Mouse (Mus musculus) lung, adult 18-20 months (tissue): ENCODE results near the gene St3gal3.

ENCODE experiments used
- DNase-seq, 2 experiments: peaks; one replicate each; pipeline ENCODE4 v3.0.0; 2022; ENCODE audit warnings: mixed read lengths in 2 of 2

St3gal3 gene

DNA sequence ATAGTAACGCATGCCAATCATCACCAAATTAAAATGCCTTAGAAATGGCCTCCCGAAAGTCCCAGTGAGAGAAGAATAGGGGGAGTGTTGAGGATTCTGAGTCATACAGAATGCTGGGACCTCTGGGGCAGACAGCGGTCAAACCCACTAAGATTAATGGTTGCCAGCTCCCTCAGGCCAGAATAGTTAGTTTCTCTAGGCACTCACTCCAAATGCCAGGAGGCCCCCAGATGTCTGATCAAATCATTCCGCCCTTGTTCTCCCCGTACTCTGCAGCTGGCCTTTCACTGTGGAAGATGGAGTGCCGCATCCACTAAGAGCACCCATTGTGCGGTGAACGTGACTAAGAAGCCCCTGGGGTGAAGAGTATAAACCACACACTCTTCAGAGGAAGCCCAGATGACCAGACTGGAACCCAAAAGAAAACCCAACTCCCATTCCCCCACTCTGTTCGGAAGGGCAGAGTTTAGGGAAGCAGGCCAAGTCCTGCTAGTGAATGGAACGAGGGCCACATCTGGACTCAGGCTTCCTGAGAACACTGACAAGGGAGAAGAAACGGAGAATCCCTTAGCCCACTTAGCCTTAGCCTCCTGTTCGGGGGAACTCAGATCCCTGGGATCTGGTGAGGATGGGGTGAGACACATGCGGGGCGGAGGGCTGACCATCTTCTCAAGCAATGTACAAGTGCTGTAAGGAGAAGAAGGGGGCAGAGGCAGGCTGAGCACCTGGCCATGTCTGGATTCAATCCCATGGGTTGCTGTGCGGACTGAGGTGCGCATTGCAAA lies 117.5 kb downstream of the St3gal3 start:
- no peak for DNase-seq

DNA sequence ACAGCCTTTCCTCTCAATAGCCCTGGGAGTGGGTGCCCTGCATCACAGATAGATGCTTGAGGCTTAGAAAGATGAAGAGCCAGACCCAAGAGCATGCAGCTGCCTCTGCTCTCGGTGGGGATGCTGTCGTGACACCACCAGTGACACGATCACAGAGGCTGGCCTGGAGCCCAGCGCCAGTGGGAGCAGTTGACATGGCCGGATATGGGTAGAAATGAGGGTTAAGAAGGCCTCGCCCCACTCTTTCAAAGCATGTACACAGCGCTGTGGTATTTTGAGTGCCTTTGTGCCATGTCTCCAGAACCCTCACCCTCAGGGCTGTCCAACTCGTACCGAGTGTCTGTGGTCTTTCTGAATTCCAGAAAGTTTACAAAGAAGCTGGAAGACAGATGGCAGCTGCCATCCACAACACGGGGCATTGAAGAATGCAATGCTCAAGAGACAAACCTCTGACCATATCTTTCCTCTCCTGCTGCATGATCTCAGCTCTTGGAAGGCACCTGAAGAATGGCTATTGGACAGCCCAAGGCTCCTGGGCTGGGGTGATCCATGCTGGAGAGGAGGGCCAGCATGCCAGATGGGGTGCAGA lies 118.3 kb downstream of the St3gal3 start:
- DNase-seq, result peak in 1 of 2 experiments; percentile 34

DNA sequence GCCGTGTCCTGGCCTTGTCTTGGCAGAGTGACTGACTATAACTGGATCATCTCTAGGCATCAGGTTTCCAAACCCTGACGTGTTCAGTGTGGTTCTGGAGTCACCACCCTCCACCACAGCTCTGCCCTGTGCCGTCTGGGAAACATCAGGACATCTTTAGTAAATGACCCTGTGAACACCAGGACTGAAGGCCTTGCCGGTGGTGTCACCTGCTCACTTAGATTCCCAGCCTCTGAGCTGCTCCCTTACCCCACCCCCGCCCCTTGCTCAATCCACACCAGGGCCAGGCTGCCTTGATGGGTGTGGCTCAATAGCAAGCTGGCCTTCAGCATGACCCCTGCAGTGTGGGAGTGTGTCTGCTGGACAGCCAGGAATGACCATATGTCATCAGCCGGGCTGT lies 119.1 kb downstream of the St3gal3 start:
- peak in 1 of 2 experiments; percentile 43 for DNase-seq

DNA sequence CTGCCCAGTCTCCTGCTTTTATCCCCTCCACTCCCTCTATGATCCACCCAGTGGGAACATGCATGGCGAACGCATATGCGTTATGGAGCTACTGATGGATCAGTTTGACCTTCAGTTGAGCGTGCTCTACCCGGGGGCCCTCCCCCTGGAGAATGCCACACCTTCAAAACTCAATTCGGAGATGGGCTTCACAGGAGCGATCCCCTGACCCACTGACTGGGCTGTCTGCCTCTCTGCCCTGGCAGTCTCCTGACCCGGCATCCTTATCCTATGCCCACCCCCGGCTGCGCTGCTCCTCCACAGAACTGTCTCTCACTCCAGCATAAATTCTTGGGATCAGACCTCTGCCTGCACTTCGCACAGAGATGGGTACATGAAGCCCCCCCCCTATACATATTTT lies 119.6 kb downstream of the St3gal3 start:
- DNase-seq, result no peak

DNA sequence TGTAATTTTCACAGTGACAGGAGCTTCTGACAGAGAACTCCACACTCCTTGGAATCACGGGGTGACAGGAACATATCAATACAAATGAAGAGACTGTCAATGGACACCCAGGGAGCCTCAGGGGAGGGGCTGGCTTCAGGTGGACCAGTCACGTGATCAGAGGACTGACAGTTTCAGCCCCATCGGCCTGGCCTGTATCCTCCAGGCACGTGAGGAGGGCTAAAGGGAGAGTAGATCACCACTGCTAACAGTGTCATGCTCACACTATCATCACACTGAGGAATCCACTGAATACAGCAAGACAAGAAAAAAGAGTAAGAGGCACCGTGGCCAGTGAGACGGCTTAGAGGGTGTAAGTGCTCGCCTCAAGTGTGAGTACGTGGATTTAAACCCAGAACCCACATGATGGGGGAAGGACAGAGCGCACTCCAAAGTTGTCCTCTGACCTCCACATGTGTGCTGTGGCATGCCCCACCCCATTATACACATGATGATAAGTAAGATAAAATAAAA lies 124.0 kb downstream of the St3gal3 start:
- DNase-seq, result no peak

DNA sequence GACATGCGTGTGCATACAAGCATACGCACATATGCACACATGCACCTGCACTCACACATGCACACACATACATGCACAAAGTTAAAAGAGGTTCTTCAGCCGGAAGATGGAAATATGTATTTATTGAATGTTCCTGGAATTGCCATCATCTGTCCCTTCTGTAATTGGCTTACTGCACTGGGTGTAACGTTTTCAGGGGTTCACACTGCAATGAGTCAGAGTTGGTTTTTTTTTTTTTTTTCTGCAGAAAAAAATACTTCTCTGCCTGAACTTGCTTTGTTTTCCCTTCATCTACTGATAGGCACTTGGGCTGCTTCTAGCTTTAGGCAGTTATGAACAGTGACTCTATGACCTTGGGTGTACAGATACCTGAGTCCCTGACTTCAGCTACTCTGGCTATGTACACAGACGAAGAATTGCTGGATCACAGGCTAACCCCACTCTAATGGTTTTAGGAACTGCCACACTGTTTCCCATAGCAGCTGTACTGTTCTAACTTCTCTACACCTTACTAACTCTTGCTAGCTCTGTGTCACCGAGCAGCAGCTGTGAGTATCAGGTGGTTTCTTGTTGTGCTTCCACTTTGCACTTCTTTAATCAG lies 126.2 kb downstream of the St3gal3 start:
- DNase-seq, result no peak

DNA sequence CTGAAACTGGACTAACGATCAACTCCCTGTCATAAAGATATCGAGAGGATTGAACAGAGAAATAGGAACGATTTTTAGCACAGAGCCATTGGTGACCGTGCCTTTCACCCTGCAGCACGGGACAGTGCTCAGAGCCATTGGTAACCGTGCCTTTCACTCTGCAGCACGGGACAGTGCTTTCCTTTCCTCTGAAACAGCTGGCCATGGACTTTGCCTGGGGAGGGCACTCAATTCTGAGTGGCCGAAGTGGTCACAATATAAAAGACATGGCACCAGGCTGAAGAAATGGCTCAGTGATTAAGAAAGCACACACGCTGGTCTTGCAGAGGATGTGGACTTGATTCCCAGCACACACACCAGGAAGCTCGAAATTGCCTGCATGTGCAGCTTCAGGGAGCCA lies 133.4 kb downstream of the St3gal3 start:
- no peak for DNase-seq

DNA sequence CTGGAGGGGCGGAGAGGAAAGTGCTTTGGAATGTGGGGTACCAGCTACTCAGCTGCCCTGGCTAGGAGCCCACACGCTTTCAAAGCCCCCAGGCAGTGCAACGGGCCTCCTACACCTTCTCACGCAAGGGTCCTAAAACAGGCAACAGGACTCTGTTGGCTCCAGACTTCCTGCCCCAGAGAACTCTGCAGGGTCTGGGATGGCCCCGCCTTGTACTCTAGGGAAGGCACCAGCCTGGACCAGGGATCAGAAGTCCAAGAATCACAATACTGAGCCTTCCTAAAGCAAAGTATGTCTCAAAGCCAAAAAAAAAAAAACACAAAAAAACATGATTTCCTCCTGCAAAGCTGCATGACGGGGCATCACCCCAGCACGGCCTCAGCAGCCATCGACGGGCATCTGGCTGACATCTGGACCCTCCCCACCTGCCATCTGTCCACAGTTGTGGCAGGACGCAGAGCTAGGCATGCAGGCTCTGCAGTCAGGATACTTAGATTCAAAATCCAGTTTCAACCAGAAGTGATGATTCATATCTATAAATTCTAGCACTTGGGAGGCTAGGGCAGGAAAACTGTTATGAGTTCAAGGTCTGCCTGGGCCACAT lies 134.0 kb downstream of the St3gal3 start:
- no peak for DNase-seq

DNA sequence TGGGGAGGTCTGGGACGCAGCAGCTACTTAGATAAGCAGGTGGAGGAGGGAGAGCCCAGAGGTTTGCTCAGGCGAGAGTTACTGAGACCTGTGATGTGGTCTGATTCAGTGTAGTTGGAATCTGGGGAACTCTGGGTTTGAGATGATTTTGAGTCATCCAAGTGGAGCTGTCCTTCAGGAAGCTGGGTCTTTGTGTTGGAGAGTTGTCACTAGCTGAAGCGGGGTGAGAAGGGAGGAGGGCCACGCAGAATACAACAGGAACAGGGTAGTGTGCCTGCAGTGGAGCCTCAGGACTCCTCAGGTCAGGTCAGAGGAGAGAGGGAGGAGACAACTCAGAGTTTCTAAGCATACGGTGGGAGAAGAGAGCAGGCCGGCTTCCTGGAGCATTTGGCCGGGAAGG lies 134.8 kb downstream of the St3gal3 start:
- no peak for DNase-seq

DNA sequence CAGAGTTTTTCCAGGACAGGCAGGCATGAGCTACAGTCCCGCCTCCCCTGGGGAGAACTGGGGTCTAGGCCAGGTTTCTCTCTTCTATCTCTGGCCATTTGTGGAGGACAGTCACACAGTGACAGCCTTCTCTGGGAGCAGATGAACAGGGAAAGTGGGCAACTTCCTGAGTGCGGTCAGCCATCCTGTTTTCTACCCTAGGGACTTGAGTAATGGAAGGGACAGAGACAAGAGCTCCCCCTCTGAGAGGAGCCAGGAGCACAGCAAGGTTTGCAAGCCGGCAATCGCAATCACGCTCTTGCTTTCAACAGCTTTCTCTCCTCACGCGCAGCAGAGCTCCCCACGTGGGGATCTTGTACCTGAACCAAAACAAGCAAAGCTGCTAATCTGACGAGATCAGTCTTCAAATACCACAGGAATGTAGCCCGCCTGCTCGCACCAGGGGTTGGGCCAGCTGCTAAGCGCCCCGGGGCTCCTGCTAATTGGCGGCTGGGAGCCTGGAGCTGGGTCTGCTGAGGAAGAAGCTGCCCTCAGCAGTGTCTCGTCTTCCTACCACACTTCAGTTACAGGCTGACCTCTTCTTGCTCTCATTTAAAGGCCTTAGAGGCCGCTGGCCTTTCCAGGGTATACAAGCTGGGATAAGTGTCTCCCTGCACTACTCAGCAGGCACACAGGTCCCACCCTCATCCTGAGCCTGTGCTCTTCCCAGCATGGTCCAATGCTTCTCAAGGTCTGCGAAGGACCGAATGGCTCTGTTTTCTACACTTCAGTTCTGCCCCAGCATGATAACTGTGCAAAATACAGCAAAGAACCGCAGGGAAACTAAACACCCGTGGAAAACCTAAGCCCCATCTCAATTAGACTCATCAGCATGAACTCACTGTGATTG lies 137.1 kb downstream of the St3gal3 start:
- DNase-seq, result peak; percentile 87 to 93

DNA sequence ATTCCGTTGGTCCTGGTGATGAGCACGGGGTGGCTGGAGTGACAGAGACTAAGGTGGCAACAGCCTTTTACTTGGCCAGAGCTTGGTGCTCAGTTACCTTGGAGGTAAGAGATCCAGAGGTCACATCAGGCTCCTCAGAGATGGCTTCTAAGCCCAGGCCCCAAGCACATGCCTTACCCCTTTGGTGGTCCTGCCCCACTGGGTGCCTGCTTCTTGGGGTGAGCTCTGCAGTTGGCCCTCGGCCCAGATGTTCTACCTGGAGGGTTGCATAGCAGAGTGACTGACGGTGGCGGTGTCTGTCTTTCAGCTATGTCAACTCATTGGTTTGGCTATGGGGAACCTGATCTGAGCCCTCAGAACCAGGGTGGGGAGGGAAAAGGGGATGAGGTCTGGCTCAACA lies 138.0 kb downstream of the St3gal3 start:
- DNase-seq, result no peak

DNA sequence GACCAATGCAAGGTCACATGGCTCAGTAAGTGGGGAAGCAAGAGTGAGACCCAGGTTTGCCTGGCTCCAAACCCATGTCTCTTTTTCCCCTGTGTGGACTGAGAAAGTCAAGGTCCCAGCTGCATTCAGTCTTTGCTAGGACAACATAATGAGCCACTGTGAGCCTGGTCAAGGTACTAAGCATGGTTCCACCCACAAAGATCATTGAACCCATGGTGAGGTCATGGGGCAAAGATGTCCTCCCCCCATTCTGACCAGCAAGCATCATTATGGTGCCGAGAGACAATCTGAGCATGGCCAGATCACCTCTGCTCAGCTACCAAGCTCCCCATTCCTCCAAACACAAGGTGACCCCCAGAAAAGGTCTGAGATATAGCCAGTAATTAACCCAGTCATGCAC lies 139.3 kb downstream of the St3gal3 start:
- DNase-seq, result no peak

DNA sequence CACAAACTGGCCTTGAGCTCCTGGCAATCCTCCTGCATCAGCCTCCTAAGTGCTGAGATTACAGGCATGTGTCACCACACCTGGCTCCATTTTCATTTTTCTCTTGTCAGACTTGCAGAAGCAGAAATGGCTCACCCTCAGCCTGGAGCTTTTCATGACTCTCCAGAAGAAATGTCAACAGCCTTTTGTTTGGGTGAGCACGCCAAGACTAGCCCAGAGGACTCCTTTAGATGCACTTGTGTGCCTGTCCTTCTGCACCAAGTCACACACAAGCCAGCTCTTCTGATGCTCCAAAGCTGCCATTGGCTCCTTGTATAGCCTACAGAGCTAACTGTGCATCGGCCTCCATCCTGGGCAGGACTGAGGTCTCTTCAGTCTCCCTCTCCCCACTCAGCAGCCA lies 141.3 kb downstream of the St3gal3 start:
- peak; percentile 48 to 57 for DNase-seq

DNA sequence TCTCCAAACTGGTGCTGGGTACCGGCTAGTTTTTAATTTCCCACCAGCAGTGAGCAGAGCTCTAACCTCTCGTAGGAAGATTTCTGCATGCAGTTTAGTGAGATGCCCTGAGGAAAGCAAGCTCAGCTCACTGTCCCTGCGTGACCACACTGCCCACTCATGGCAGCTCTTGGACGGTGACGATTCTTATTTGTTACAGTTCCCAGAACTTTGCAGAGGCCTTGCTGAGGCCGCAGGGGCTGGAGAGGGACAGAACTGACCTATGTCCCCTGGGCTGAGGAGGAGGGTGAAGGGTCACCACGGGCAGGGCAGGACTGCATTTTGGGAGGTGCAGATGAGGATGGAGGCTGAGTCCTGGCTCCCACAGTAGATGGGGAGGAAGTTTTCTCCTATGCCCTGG lies 141.8 kb downstream of the St3gal3 start:
- no peak for DNase-seq

DNA sequence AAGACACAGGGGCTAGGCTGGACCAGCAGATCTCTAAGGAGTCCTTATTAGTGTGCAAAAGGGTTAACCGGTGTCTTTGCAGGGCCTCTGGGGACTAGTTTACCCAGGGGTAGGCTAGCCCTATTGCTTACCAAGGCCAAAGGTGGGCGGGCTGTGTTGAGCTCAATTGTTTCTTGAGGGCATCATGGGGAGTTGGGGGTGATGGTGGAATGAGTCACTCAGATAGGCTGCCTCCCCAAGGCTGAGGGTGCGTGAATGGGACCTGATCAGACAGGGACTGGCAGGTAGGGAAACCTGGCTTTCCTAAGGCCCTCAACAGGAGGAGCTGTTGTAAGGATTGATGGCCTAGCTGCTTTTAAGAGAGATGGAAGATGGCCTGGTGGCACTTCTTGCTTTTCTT lies 142.7 kb downstream of the St3gal3 start:
- DNase-seq, result no peak

DNA sequence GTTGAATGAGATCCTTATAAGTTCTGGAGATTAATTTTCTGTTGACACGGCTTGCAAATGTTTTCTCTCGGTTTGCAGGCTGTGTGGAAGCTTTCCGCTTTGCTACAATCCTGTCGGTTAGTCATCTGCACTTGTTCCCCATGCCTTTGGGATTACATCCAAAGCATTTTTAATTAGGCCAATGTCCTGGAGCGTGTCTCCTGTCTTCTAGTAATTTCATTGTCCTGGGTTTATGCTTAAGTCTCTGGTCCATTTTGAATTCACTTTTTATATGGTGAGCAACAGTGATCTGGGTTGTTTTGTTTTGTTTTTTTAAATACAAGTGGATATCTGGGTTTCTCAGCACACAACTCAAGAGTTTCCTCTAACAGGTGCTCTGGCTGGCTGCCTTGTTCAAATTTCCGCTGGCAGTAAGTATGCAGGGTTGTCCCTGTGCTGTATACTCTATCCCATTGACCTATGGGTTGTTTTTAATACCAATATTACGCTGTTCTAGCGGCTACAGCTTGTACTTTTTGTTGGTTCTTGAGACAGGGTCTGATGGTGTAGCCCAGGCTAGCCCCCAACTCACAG lies 143.6 kb downstream of the St3gal3 start:
- DNase-seq, result peak in 1 of 2 experiments; percentile 41

DNA sequence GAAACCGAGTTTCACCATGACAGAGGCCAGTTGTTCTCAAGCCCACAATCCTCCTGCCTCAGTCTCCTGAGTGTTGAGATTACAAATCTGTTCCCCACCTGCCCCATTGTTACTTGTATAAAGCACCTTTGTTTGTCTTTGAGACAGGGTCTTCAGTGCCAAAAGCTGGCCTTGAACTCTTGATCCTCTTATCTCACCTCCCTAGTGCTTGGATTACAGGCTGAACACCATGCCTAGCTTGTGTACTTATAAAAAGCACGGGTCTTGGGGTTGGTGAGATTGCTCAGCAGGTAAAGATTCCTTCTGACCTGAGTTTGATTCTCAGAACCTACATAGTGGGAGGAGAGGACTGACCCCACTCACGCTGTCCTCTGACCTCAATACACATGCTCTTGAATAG lies 144.1 kb downstream of the St3gal3 start:
- no peak for DNase-seq

DNA sequence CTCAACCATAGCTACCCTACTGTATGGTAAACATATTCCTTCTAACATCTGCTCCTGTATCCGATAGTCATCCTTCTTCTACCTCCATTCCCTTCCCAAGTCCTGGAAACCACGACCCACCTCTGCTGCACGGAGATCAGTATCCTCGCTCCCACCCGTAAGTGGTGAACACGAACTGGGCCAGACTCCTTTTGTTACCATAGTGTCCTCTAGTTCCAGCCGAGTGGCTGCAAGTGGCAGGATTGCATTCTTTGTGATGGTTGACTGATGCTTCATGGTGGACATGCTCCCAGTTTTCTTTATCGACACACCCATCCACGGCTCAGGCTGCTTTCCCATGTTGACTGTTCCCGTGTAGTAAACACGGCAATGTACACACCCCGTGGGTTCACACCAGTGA lies 144.9 kb downstream of the St3gal3 start:
- no peak for DNase-seq

DNA sequence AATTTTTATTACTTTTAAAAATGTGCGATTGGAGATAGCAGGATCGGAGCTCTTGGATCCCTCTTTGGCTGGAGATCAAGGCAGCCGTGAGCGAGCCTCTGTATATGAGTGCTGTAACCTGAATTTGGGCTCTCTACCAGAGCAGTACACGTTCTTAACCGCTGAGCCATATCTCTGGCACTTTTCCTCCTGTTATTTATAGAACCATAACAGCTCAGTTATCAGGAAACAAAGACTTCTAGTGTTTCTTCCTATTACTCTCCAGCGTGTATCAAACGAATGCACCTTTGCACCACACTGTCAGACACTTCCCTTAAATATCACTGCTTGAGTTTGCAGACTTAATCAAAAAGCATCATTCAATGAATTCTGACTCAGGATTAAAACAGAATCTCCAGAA lies 147.9 kb downstream of the St3gal3 start:
- DNase-seq, result no peak

DNA sequence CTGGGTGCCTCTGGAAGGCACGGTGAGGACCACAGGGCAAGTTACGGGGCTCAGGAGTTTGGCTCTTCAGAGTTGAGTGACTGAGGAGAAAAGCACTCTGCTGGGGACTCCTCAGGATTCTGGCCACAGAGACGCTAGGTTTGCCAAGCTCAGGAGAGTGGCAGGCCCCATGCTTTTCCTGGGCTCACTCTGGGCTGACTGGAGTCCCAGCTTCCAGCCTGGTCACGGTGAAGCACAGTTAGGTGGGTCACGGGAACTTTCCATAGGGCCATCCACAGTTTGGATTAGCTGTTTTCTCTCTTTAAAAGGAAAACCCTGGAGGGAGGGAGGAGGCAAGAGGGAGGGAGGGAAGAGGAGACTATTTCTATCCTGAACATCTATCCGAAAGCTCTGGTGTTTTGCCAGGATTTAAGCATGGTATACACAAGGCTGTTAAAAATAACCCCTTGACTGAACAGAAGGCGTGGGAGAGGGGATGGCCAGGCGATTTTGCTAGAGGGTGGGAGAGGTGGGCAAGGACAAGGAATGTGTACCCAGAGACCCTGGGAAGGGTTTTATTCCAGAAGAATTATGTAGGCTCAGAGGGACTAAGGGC lies 149.6 kb downstream of the St3gal3 start:
- no peak for DNase-seq

DNA sequence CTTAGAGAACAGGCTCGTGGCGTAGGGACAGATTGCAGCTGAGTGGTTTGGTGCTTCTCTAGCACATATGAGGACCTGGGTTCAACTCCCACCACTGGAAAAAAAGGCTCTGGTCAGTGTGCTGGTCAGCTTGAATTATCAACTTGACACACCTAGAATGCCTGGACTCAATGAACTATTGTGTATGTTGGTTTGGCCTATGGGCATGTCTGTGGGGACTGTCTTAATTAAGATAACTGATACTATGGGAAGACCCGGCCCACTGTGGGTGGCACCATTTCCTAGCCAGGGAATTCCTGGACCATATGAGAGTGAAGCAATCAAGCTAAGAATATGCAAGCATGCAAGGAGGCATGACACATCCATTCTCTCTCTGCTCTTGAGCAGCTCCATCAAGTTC lies 150.5 kb downstream of the St3gal3 start:
- DNase-seq, result no peak

DNA sequence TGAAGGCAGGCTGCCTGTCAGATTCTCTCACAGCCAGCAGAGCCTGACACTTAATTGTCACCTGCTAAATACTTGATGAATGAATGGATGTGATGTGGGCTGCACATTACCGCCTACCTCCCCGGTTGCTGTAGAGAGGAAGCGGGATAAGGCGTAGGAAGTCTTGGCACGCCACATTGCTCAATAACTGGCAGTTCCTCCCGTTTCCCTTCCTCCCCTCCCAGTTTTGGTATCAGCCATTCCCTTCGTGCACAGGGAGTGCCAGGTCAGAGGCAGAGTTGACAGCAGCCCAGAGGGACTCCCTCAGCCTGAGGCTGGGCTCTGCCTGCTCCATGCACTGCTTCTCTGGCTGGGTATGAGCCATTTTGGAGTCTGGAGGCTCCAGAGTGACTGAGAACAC lies 152.0 kb downstream of the St3gal3 start:
- DNase-seq, result peak; percentile 69 to 76
